Mouse (Mus musculus): ENCODE data around the gene Tgds. TPM values are rescaled to one million over a fixed set of nuclear protein-coding genes. Genes with fewer than 3 reads are reported as not detected.
A peak's percentile ranks its signal among the peaks of the same experiment; 100 is the strongest.
"Not testable (repeated sequence)": the region's sequence is repeated elsewhere in the genome, so short reads cannot be mapped to it uniquely, and the experiment has no call there.

The Tgds gene
- polyA plus RNA-seq, 1 experiment from 2014 or later, result 26.3 TPM

- WGBS, result 86% methylated on average over 10 of the region's 10 CpGs
- Histone ChIP-seq H3K27ac (replicated peaks) (no peak overlapping the region), H3K36me3 (peaks cover 43% of the 10 kb centered on the region), H3K9ac (replicated peaks) (no peak overlapping the region), H3K4me2 (replicated peaks) (no peak overlapping the region), H3K4me1 (no peaks in the 10 kb centered on the region), H3K27me3 (no peaks in the 10 kb centered on the region), H3K4me3 (no peak overlapping the region), H3K9me3 (no peaks in the 10 kb centered on the region)
- peak; percentile 59 for ATAC-seq (ENCODE audit: low FRiP score, low read depth)
Observed at GRCm38 (mm10) chr14:118156740-118157139, 24.2 kb upstream of the Tgds start.

- H3K36me3 ChIP-seq, result peaks cover 38% of the 10 kb centered on the region
- not testable (repeated sequence) for H3K4me3 ChIP-seq; H3K9me3 ChIP-seq; H3K4me2 ChIP-seq (replicated peaks); H3K27me3 ChIP-seq; H3K4me1 ChIP-seq; H3K27ac ChIP-seq (replicated peaks); ATAC-seq (ENCODE audit: low FRiP score, low read depth); H3K9ac ChIP-seq (replicated peaks)
- 96% methylated on average over 16 of the region's 16 CpGs for WGBS
Observed at GRCm38 (mm10) chr14:118156056-118156455, 23.5 kb upstream of the Tgds start.

GRCm38 (mm10) chr14:118152294-118152651 is 19.7 kb upstream of the Tgds start:
- Histone ChIP-seq H3K9ac (replicated peaks) (no peak overlapping the region), H3K9me3 (no peaks in the 10 kb centered on the region), H3K4me3 (no peak overlapping the region), H3K27me3 (no peaks in the 10 kb centered on the region), H3K4me2 (replicated peaks) (no peak overlapping the region), H3K27ac (replicated peaks) (no peak overlapping the region), H3K36me3 (peaks cover 28% of the 10 kb centered on the region), H3K4me1 (no peaks in the 10 kb centered on the region)
- no peak for ATAC-seq (ENCODE audit: low FRiP score, low read depth)
- 94% methylated on average over 8 of the region's 8 CpGs for WGBS

- Histone ChIP-seq H3K36me3 (peaks cover 28% of the 10 kb centered on the region), H3K27ac (replicated peaks) (no peak overlapping the region), H3K4me2 (replicated peaks) (no peak overlapping the region), H3K4me3 (no peak overlapping the region), H3K27me3 (no peaks in the 10 kb centered on the region), H3K9me3 (no peaks in the 10 kb centered on the region), H3K9ac (replicated peaks) (no peak overlapping the region), H3K4me1 (0 out of 2 replicates have a peak, but pooled peaks cover under 1% of the 10 kb centered on the region)
- ATAC-seq (ENCODE audit: low FRiP score, low read depth), result no peak
- 73% methylated on average over 5 of the region's 5 CpGs for WGBS
Observed at GRCm38 (mm10) chr14:118151651-118152293, 19.2 kb upstream of the Tgds start.

GRCm38 (mm10) chr14:118150656-118151551 is 18.3 kb upstream of the Tgds start:
- no peak for ATAC-seq (ENCODE audit: low FRiP score, low read depth)
- WGBS, result 90% methylated on average over 26 of the region's 26 CpGs

GRCm38 (mm10) chr14:118148554-118148953 is 16.0 kb upstream of the Tgds start:
- Histone ChIP-seq H3K9ac (replicated peaks) (no peak overlapping the region), H3K9me3 (no peaks in the 10 kb centered on the region), H3K4me2 (replicated peaks) (no peak overlapping the region), H3K4me3 (no peak overlapping the region), H3K27ac (replicated peaks) (no peak overlapping the region), H3K4me1 (0 out of 2 replicates have a peak, but pooled peaks cover 2% of the 10 kb centered on the region), H3K27me3 (no peaks in the 10 kb centered on the region), H3K36me3 (peaks cover 23% of the 10 kb centered on the region)
- 76% methylated on average over 10 of the region's 10 CpGs for WGBS
- no peak for ATAC-seq (ENCODE audit: low FRiP score, low read depth)

More at GRCm38 (mm10) chr14:118150656-118151551, 18.3 kb upstream of the Tgds start:
- Histone ChIP-seq H3K4me2 (replicated peaks) (no peak overlapping the region), H3K4me1 (0 out of 2 replicates have a peak, but pooled peaks cover 2% of the 10 kb centered on the region), H3K36me3 (peaks cover 28% of the 10 kb centered on the region), H3K27me3 (no peaks in the 10 kb centered on the region), H3K4me3 (no peak overlapping the region), H3K9me3 (no peaks in the 10 kb centered on the region), H3K27ac (replicated peaks) (no peak overlapping the region), H3K9ac (replicated peaks) (no peak overlapping the region)

GRCm38 (mm10) chr14:118148046-118148445 is 15.5 kb upstream of the Tgds start:
- no peak overlapping the region for H3K9ac ChIP-seq (replicated peaks)
- WGBS, result 91% methylated on average over 13 of the region's 13 CpGs
- H3K4me3 ChIP-seq, result no peak overlapping the region
- ATAC-seq (ENCODE audit: low FRiP score, low read depth), result no peak
- 0 out of 2 replicates have a peak, but pooled peaks cover 2% of the 10 kb centered on the region for H3K4me1 ChIP-seq
- peaks cover 20% of the 10 kb centered on the region for H3K36me3 ChIP-seq
- H3K27ac ChIP-seq (replicated peaks), result no peak overlapping the region
- H3K9me3 ChIP-seq, result no peaks in the 10 kb centered on the region
- no peaks in the 10 kb centered on the region for H3K27me3 ChIP-seq
- H3K4me2 ChIP-seq (replicated peaks), result no peak overlapping the region

GRCm38 (mm10) chr14:118142283-118142682 is 9.7 kb upstream of the Tgds start:
- no peak overlapping the region for H3K4me2 ChIP-seq (replicated peaks)
- peaks cover 35% of the 10 kb centered on the region for H3K36me3 ChIP-seq
- H3K27ac ChIP-seq (replicated peaks), result no peak overlapping the region
- H3K4me1 ChIP-seq, result peaks cover 13% of the 10 kb centered on the region
- no peaks in the 10 kb centered on the region for H3K9me3 ChIP-seq
- ATAC-seq (ENCODE audit: low FRiP score, low read depth), result no peak
- H3K4me3 ChIP-seq, result no peak overlapping the region
- H3K27me3 ChIP-seq, result peaks cover 4% of the 10 kb centered on the region; the same call in 1 of the 2 replicates
- H3K9ac ChIP-seq (replicated peaks), result no peak overlapping the region
- 89% methylated on average over 5 of the region's 5 CpGs for WGBS

GRCm38 (mm10) chr14:118137487-118137886 is 4.9 kb upstream of the Tgds start:
- H3K36me3 ChIP-seq, result peaks cover 28% of the 10 kb centered on the region
- peaks cover 10% of the 10 kb centered on the region; the same call in 1 of the 2 replicates for H3K27me3 ChIP-seq
- peak overlapping the region; percentile 62; the same call in 1 of the 2 replicates for H3K27ac ChIP-seq (replicated peaks)
- peak overlapping the region; percentile 90 for H3K4me2 ChIP-seq (replicated peaks)
- ATAC-seq (ENCODE audit: low FRiP score, low read depth), result peak; percentile 31
- H3K4me1 ChIP-seq, result peaks cover 15% of the 10 kb centered on the region
- peak overlapping the region; percentile 76 for H3K4me3 ChIP-seq
- WGBS, result under 1% methylated on average over 13 of the region's 13 CpGs
- peak overlapping the region; percentile 76 for H3K9ac ChIP-seq (replicated peaks)
- no peaks in the 10 kb centered on the region for H3K9me3 ChIP-seq

- peak within 1 kb of the TSS; percentile 76 for H3K4me3 ChIP-seq
- no peaks in the 10 kb centered on the region for H3K9me3 ChIP-seq
- ATAC-seq (ENCODE audit: low FRiP score, low read depth), result peak; percentile 96
- peaks cover 17% of the 10 kb centered on the region for H3K4me1 ChIP-seq
- under 1% methylated on average over 72 of the region's 77 CpGs for WGBS
- peak within 1 kb of the TSS; percentile 76 for H3K9ac ChIP-seq (replicated peaks)
- peak within 1 kb of the TSS; percentile 90 for H3K4me2 ChIP-seq (replicated peaks)
- H3K27me3 ChIP-seq, result peaks cover 10% of the 10 kb centered on the region; the same call in 1 of the 2 replicates
- H3K27ac ChIP-seq (replicated peaks), result peak within 1 kb of the TSS; percentile 62
- peaks cover 23% of the 10 kb centered on the region for H3K36me3 ChIP-seq
Observed at GRCm38 (mm10) chr14:118136744-118137452, 4.3 kb upstream of the Tgds start, which contains the start of gene Gpr180. TSS of gene Gpr180 (plus strand) at chr14:118137158.

- Histone ChIP-seq H3K4me1 (peaks cover 13% of the 10 kb centered on the region), H3K36me3 (peaks cover 17% of the 10 kb centered on the region), H3K27me3 (peaks cover 6% of the 10 kb centered on the region; the same call in 1 of the 2 replicates)
Observed at GRCm38 (mm10) chr14:118131931-118132641, 469 bp downstream of the Tgds start.

More at GRCm38 (mm10) chr14:118131931-118132641, 469 bp downstream of the Tgds start:
- Histone ChIP-seq H3K9ac (replicated peaks) (peak overlapping the region; percentile 80), H3K4me2 (replicated peaks) (peak overlapping the region; percentile 89), H3K4me3 (peak overlapping the region; percentile 70), H3K9me3 (no peaks in the 10 kb centered on the region), H3K27ac (replicated peaks) (no peak overlapping the region)
- peak; percentile 39 for ATAC-seq (ENCODE audit: low FRiP score, low read depth)
- WGBS, result 14% methylated on average over 21 of the region's 21 CpGs
